Mouse (Mus musculus): Measurements from ENCODE around the gene Rab30.

GRCm38 (mm10) chr7:92766096-92767090 lies 25.0 kb downstream of the Rab30 start:
- no peak for TF ChIP-seq CTCF (conservative IDR thresholded peaks at IDR 0.05; ENCODE audit: low read length)
- no peak for TF ChIP-seq NANOG (IDR thresholded peaks at IDR 0.05; ENCODE audit: borderline replicate concordance, low read length)
- no peak for TF ChIP-seq POU5F1 (IDR thresholded peaks at IDR 0.05; ENCODE audit: borderline replicate concordance, low read length)

All from E14TG2a.4 (cell line).